Mouse (Mus musculus): Measurements from ENCODE around the gene Phkg2.

DNA sequence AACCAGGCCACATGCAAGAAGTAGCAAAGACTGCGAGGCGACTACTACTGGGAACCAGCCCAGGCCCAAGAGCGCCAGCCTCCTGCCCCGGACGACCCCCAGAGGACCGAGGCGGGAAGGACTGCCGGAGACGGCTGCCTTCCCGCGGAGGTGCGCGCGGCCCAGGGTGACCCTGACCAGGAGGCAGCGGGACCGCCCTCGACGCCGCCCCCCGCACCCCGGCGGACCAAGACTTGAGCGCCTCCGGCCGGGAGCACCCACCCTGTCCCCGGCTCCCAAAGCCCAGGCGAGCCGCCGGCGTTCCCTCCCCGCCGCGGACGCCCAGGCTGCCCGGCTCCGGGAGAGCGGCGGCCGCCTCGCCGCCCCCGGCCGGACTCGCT lies 41.4 kb downstream of the Phkg2 start:
- no peak for TF ChIP-seq CTCF (IDR thresholded peaks at IDR 0.05; ENCODE audit: borderline replicate concordance, control insufficient read depth, extremely low read depth, insufficient read depth, low read length, poor library complexity)
- TF ChIP-seq POLR2A (IDR thresholded peaks at IDR 0.05; ENCODE audit: control insufficient read depth, extremely low read depth, insufficient read depth, low read length, poor library complexity) = no peak; the same call in 1 of the 2 replicates
